Mouse (Mus musculus): Measurements from ENCODE around the gene Fignl2. TPM values are rescaled to one million over a fixed set of nuclear protein-coding genes. Genes with fewer than 3 reads are reported as not detected.

Gene Fignl2
- total RNA-seq, 1 experiment, result 8.6 TPM

- in situ Hi-C loops (cut with MboI; ENCODE audit: low sequenced_read_pairs in 2 of 2, unreplicated experiment in 2 of 2), result no loop called here
- no peak for DNase-seq (ENCODE audit: low read depth, low spot score)
- no peak for TF ChIP-seq MAFK (IDR thresholded peaks at IDR 0.05; ENCODE audit: insufficient read depth, low read depth, low read length)
- H3K9me3 ChIP-seq (ENCODE audit: control insufficient read depth, insufficient read depth, low read depth, low read length), result no peaks in the 10 kb centered on the region
- no peak overlapping the region for H3K4me3 ChIP-seq (ENCODE audit: insufficient read depth in 1 of 2, low read depth in 1 of 2, low read length in 2 of 2, poor library complexity in 1 of 2, severe bottlenecking in 1 of 2)
- no peak overlapping the region for H3K27ac ChIP-seq (ENCODE audit: insufficient read depth, low read depth, low read length, poor library complexity, severe bottlenecking)
- H3K36me3 ChIP-seq (ENCODE audit: control insufficient read depth, insufficient read depth, low read length, poor library complexity, severe bottlenecking), result no peaks in the 10 kb centered on the region
- H3K9ac ChIP-seq (ENCODE audit: insufficient read depth, low read depth, low read length, poor library complexity, severe bottlenecking), result no peak overlapping the region
- peaks cover 20 to 40% of the 10 kb centered on the region in 2 experiments for H3K4me1 ChIP-seq (ENCODE audit: control insufficient read depth in 2 of 2, insufficient read depth in 2 of 2, low read length in 2 of 2, poor library complexity in 1 of 2)
Measured at GRCm38 (mm10) chr15:101095392-101095791, 17.0 kb upstream of the Fignl2 start.

GRCm38 (mm10) chr15:101094979-101095378, 16.6 kb upstream of the Fignl2 start:
- no peaks in the 10 kb centered on the region for H3K9me3 ChIP-seq (ENCODE audit: control insufficient read depth, insufficient read depth, low read depth, low read length)
- H3K27ac ChIP-seq (ENCODE audit: insufficient read depth, low read depth, low read length, poor library complexity, severe bottlenecking), result peak overlapping the region; percentile 55; the same call in 1 of the 2 replicates
- H3K4me3 ChIP-seq (ENCODE audit: insufficient read depth in 1 of 2, low read depth in 1 of 2, low read length in 2 of 2, poor library complexity in 1 of 2, severe bottlenecking in 1 of 2), result peak overlapping the region in 1 of 2 experiments; percentile 2; a peak in 1 of 4 replicates
- DNase-seq (ENCODE audit: low read depth, low spot score), result no peak
- no peaks in the 10 kb centered on the region for H3K36me3 ChIP-seq (ENCODE audit: control insufficient read depth, insufficient read depth, low read length, poor library complexity, severe bottlenecking)
- TF ChIP-seq HCFC1 (IDR thresholded peaks at IDR 0.05; ENCODE audit: borderline replicate concordance, insufficient read depth, low read length) (no peak), CHD2 (IDR thresholded peaks at IDR 0.05; ENCODE audit: low read depth, low read length) (no peak), ZNF384 (IDR thresholded peaks at IDR 0.05; ENCODE audit: low read depth, low read length) (no peak), ZC3H11A (IDR thresholded peaks at IDR 0.05; ENCODE audit: borderline replicate concordance, low read depth, low read length) (no peak), MAFK (IDR thresholded peaks at IDR 0.05; ENCODE audit: insufficient read depth, low read depth, low read length) (no peak)
- H3K9ac ChIP-seq (ENCODE audit: insufficient read depth, low read depth, low read length, poor library complexity, severe bottlenecking), result peak overlapping the region; percentile 30; the same call in 1 of the 2 replicates
- H3K4me1 ChIP-seq (ENCODE audit: control insufficient read depth in 2 of 2, insufficient read depth in 2 of 2, low read length in 2 of 2, poor library complexity in 1 of 2), result peaks cover 20 to 40% of the 10 kb centered on the region in 2 experiments
- in situ Hi-C loops (cut with MboI; ENCODE audit: low sequenced_read_pairs in 2 of 2, unreplicated experiment in 2 of 2), result no loop called here

GRCm38 (mm10) chr15:101093988-101094387, 15.6 kb upstream of the Fignl2 start:
- Histone ChIP-seq H3K27ac (ENCODE audit: insufficient read depth, low read depth, low read length, poor library complexity, severe bottlenecking) (peak overlapping the region; percentile 55; the same call in 1 of the 2 replicates), H3K9ac (ENCODE audit: insufficient read depth, low read depth, low read length, poor library complexity, severe bottlenecking) (no peak overlapping the region; the same call in 1 of the 2 replicates), H3K9me3 (ENCODE audit: control insufficient read depth, insufficient read depth, low read depth, low read length) (no peaks in the 10 kb centered on the region), H3K36me3 (ENCODE audit: control insufficient read depth, insufficient read depth, low read length, poor library complexity, severe bottlenecking) (no peaks in the 10 kb centered on the region), H3K4me1 (ENCODE audit: control insufficient read depth in 2 of 2, insufficient read depth in 2 of 2, low read length in 2 of 2, poor library complexity in 1 of 2) (peaks cover 19 to 35% of the 10 kb centered on the region in 2 experiments), H3K4me3 (ENCODE audit: insufficient read depth in 1 of 2, low read depth in 1 of 2, low read length in 2 of 2, poor library complexity in 1 of 2, severe bottlenecking in 1 of 2) (peak overlapping the region; percentile 63 to 70; a peak in 2 of 4 replicates)
- in situ Hi-C loops (cut with MboI; ENCODE audit: low sequenced_read_pairs in 2 of 2, unreplicated experiment in 2 of 2), result no loop called here
- no peak for DNase-seq (ENCODE audit: low read depth, low spot score)
- TF ChIP-seq ZC3H11A (IDR thresholded peaks at IDR 0.05; ENCODE audit: borderline replicate concordance, low read depth, low read length) (no peak), CHD2 (IDR thresholded peaks at IDR 0.05; ENCODE audit: low read depth, low read length) (no peak), ZNF384 (IDR thresholded peaks at IDR 0.05; ENCODE audit: low read depth, low read length) (no peak), MAFK (IDR thresholded peaks at IDR 0.05; ENCODE audit: insufficient read depth, low read depth, low read length) (no peak)

- Histone ChIP-seq H3K9me3 (ENCODE audit: control insufficient read depth, insufficient read depth, low read depth, low read length) (no peaks in the 10 kb centered on the region), H3K27ac (ENCODE audit: insufficient read depth, low read depth, low read length, poor library complexity, severe bottlenecking) (peak overlapping the region; percentile 74), H3K4me1 (ENCODE audit: control insufficient read depth in 2 of 2, insufficient read depth in 2 of 2, low read length in 2 of 2, poor library complexity in 1 of 2) (peaks cover 12 to 39% of the 10 kb centered on the region in 2 experiments; a peak in 3 of 4 replicates), H3K4me3 (ENCODE audit: insufficient read depth in 1 of 2, low read depth in 1 of 2, low read length in 2 of 2, poor library complexity in 1 of 2, severe bottlenecking in 1 of 2) (peak overlapping the region; percentile 63 to 70), H3K36me3 (ENCODE audit: control insufficient read depth, insufficient read depth, low read length, poor library complexity, severe bottlenecking) (no peaks in the 10 kb centered on the region), H3K9ac (ENCODE audit: insufficient read depth, low read depth, low read length, poor library complexity, severe bottlenecking) (peak overlapping the region; percentile 77)
- peak; percentile 77 for DNase-seq (ENCODE audit: low read depth, low spot score)
- peak; percentile 81 for TF ChIP-seq MAFK (IDR thresholded peaks at IDR 0.05; ENCODE audit: insufficient read depth, low read depth, low read length)
- TF ChIP-seq HCFC1 (IDR thresholded peaks at IDR 0.05; ENCODE audit: borderline replicate concordance, insufficient read depth, low read length), result no peak
- in situ Hi-C loops (cut with MboI; ENCODE audit: low sequenced_read_pairs in 2 of 2, unreplicated experiment in 2 of 2), result no loop called here
Measured at GRCm38 (mm10) chr15:101092829-101093648, 14.7 kb upstream of the Fignl2 start.

All from ES-E14 (cell line).